Mouse (Mus musculus) heart, adult 9 months (tissue): ENCODE measurements at regions not wholly inside any gene's neighbourhood (a gene's known extent, or its start where the extent isn't known, plus 50 kb on each side); places are given as distances from the start of the nearest gene placed in this dataset.
A peak's percentile ranks its signal among the peaks of the same experiment; 100 is the strongest.

ENCODE experiments used
- DNase-seq, 2 experiments: peaks; one replicate each; pipeline ENCODE4 v3.0.0; 2022; ENCODE audit warnings: low spot score in 2 of 2

GRCm38 (mm10) chr5:24237201-24237600 lies 72.4 kb downstream of the Nupl2 start:
- no peak for DNase-seq

GRCm38 (mm10) chr5:24239006-24239405 lies 74.2 kb downstream of the Nupl2 start:
- DNase-seq, result no peak

- DNase-seq, result no peak
Observed at GRCm38 (mm10) chr5:24244211-24244610, 79.4 kb downstream of the Nupl2 start.

- DNase-seq, result no peak
Observed at GRCm38 (mm10) chr5:24255421-24255820, 90.7 kb downstream of the Nupl2 start.

- DNase-seq, result peak; percentile 47 to 67
Observed at GRCm38 (mm10) chr5:24261098-24261497, 90.3 kb downstream of the Kcnh2 start.

- no peak for DNase-seq
Observed at GRCm38 (mm10) chr5:24262146-24262545, 89.3 kb downstream of the Kcnh2 start.

- DNase-seq, result no peak
Observed at GRCm38 (mm10) chr5:24264151-24264550, 87.3 kb downstream of the Kcnh2 start.

- DNase-seq, result no peak
Observed at GRCm38 (mm10) chr5:24265431-24265830, 86.0 kb downstream of the Kcnh2 start.

- DNase-seq, result peak; percentile 86 to 88
Observed at GRCm38 (mm10) chr5:24266344-24267295, 84.8 kb downstream of the Kcnh2 start.
